Mouse (Mus musculus): Measurements from ENCODE around the gene Zbtb41. TPM values are rescaled to one million over a fixed set of nuclear protein-coding genes. Genes with fewer than 3 reads are reported as not detected.

Gene Zbtb41
- 8.0 and 8.4 TPM in 2 replicates for polyA plus RNA-seq (2012; rRNA removed)

DNA sequence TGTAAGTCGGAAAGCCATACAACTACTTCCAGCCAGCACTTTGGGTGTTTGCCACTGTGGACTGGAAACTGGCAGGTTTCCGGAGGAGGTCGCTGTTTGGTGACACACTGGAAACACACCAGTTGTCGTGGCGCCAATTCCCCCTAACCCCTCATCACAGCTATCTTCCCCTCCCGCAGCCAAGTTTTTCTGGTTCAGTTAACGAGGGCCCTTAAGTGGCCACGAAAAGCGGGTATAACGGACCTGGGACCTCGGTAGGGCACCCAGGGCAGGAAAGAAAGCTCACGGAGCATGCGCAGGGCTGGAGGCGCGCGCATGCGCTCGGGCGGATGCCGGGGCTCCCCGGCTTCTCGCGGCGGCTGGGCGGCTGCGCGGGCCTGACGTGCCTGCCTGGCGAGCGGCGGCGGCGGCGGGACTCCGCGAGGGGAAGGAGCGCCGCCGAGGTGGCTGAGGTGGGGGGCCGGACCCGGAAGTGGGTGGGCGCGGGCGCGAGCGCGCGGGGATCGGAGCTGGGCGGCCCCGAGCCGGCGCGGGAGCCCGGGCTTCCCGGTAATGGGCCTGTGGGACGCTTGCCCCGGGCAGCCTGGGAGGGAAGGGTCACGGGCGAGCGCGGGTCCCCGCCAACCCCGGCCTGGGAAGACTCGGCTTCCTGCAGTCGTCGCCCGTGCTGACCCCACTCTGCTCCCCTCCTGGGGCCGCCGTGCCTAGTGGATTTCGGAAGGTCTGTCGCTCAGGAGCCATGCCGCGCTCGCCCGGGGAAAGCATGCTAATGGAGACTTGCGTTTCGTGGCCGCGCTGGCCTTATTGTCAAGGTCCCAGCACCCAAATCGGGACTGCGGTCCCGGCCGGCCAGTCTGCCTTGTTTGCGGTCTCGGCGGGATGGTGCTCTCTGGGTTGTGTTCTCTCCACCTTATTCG, at the start of gene Zbtb41:
Zbtb41 (plus strand) TSS at position 414 of the 917 bp plus-strand sequence.
- H3K36me3 ChIP-seq (ENCODE audit: control insufficient read depth, insufficient read depth, low read length) = no peaks in the 10 kb centered on the region
- H3K27ac ChIP-seq (ENCODE audit: insufficient read depth, low read depth, low read length) = peak within 1 kb of the TSS; percentile 81
- H3K4me3 ChIP-seq (ENCODE audit: insufficient read depth, low read depth, low read length) = peak within 1 kb of the TSS; percentile 72
- TF ChIP-seq CTCF (conservative IDR thresholded peaks at IDR 0.05; ENCODE audit: insufficient read depth, insufficient read length, low read depth, low read length) (peak; percentile 57), POLR2A (IDR thresholded peaks at IDR 0.05; ENCODE audit: low read depth, low read length) (no peak)
- H3K4me1 ChIP-seq (ENCODE audit: control insufficient read depth, insufficient read depth, low read length) = peaks cover 10% of the 10 kb centered on the region
- peak; percentile 93 for DNase-seq
- under 1% methylated on average over 79 of the region's 88 CpGs for WGBS
- H3K27me3 ChIP-seq (replicated peaks; ENCODE audit: control insufficient read depth, insufficient read depth, low read length) = no peaks in the 10 kb centered on the region

DNA sequence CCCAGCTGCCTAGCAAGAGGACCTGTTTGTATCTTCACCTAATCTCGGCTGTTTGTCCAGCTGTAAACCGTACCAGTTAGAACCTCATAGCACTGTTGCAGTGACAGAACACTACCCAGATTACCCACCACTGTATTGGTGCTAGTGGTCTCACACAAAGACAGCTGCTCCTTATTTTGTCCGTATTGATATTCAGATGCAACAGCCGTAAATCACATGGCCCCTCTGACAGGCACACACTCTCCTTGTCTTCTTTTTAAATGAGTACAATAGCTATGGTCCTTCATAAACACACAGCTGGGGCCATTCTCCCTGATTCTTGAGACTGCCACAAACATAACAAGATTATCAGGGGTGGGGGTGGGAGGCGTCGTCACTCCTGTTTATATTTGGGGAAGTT, 46.2 kb upstream of the Zbtb41 start:
- Histone ChIP-seq H3K4me1 (ENCODE audit: control insufficient read depth, insufficient read depth, low read length) (peaks cover 3% of the 10 kb centered on the region; the same call in 1 of the 2 replicates), H3K27ac (ENCODE audit: insufficient read depth, low read depth, low read length) (no peak overlapping the region), H3K4me3 (ENCODE audit: insufficient read depth, low read depth, low read length) (no peak overlapping the region), H3K27me3 (replicated peaks; ENCODE audit: control insufficient read depth, insufficient read depth, low read length) (no peaks in the 10 kb centered on the region), H3K36me3 (ENCODE audit: control insufficient read depth, insufficient read depth, low read length) (no peaks in the 10 kb centered on the region)
- WGBS = 53% methylated on average over 6 of the region's 6 CpGs
- TF ChIP-seq CTCF (conservative IDR thresholded peaks at IDR 0.05; ENCODE audit: insufficient read depth, insufficient read length, low read depth, low read length) = no peak
- TF ChIP-seq POLR2A (IDR thresholded peaks at IDR 0.05; ENCODE audit: low read depth, low read length) = no peak
- no peak for DNase-seq

DNA sequence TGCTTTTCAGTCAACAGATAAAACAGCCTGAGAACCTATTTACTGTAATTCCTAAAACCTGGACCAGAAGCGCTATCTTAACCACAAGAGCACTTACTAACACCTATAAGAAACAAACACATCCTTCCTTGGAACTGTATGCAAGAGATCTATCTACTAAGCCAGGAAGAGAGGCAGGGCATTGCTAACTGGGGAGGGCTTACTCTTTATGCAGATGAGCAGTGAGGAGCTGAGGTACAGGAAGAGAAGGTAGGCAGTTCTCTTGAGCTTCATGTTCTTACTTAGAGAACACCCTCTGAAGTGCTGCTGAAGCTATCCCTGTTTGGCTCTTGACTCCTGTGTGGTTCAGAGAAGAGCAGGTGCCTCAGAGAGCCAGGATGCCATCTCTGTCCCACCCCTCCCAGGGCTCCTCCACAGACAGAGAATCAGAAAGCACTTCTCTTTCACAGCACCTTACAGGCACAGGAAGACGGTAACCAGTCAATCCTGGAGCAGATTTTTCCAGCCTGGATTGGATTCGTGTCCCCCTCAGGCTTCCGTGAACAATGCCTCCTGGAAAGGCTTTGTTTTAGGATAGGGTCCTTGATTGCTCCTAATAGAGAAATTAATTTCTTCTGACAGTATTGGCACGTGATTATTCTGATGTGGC, 45.3 kb upstream of the Zbtb41 start, which contains the start of gene Crb1:
Crb1 (minus strand) TSS at position 463 of the 649 bp plus-strand sequence.
- H3K4me3 ChIP-seq (ENCODE audit: insufficient read depth, low read depth, low read length) = no peak within 1 kb of the TSS
- peaks cover 3% of the 10 kb centered on the region; the same call in 1 of the 2 replicates for H3K4me1 ChIP-seq (ENCODE audit: control insufficient read depth, insufficient read depth, low read length)
- 11% methylated on average over 5 of the region's 5 CpGs for WGBS

DNA sequence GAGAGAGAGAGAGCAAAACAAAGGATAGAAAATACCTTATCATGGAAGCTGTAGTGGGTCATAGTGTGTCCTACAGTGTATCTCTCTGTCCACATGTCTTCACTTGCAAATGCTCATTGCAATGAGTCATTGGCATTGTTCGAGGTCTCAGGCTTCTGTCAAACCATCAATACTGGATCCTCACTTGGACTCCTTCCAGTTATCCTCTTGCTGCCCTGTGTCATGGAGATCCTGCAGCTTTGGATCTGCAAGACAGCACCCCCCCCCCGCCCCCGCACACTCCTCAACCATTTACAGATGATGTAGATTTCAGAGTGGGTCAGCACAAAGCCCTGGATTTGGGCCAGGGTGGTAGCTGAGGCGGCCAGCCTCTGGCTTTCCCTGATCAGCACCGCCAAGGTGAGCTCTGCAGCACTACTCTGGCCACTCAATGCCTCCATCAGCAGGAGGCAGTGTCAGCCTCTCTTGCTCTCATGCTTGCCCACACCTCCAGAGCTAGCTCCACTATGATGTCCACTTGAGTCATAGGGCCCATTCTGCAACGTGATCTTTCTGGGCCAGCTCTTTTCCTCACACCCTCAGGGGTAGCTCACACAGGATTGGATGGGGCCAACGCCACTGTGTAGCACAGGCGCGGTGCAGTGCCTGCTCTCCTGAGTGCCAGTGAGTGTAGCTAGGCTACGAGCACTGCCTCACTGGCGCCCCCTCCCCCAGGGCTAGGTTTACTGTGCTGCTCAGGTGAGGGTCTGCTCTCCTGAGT, 43.0 kb upstream of the Zbtb41 start:
- peak; percentile 12 for DNase-seq
- WGBS = 29% methylated on average over 11 of the region's 11 CpGs
- TF ChIP-seq CTCF (conservative IDR thresholded peaks at IDR 0.05; ENCODE audit: insufficient read depth, insufficient read length, low read depth, low read length) (no peak; the same call in 1 of the 2 replicates), POLR2A (IDR thresholded peaks at IDR 0.05; ENCODE audit: low read depth, low read length) (no peak)

More for the DNA sequence above, 45.3 kb upstream of the Zbtb41 start, which contains the start of gene Crb1:
- H3K36me3 ChIP-seq (ENCODE audit: control insufficient read depth, insufficient read depth, low read length) = no peaks in the 10 kb centered on the region
- TF ChIP-seq CTCF (conservative IDR thresholded peaks at IDR 0.05; ENCODE audit: insufficient read depth, insufficient read length, low read depth, low read length) (no peak), POLR2A (IDR thresholded peaks at IDR 0.05; ENCODE audit: low read depth, low read length) (no peak)
- no peak within 1 kb of the TSS for H3K27ac ChIP-seq (ENCODE audit: insufficient read depth, low read depth, low read length)
- DNase-seq = no peak
- no peaks in the 10 kb centered on the region for H3K27me3 ChIP-seq (replicated peaks; ENCODE audit: control insufficient read depth, insufficient read depth, low read length)

DNA sequence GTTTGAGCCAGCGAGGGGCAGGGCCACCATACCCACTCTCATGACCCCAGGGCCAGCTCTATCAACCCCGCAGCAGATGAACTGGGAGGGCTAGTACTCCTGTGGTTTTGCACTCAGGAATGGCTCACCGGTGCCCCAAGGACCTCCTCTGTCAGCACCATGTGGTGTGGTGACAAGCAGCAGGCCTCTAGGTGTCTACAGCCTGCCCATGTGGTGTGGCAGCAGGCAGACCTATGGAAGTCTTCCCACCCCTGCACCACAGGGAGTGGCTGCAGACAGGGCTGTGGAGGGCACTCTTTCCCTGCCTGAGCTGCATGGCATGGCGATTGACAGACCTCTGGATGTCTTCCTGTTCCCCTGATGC, 42.5 kb upstream of the Zbtb41 start:
- H3K4me3 ChIP-seq (ENCODE audit: insufficient read depth, low read depth, low read length) = no peak overlapping the region
- TF ChIP-seq CTCF (conservative IDR thresholded peaks at IDR 0.05; ENCODE audit: insufficient read depth, insufficient read length, low read depth, low read length) = no peak
- no peak for TF ChIP-seq POLR2A (IDR thresholded peaks at IDR 0.05; ENCODE audit: low read depth, low read length)
- peaks cover 3% of the 10 kb centered on the region; the same call in 1 of the 2 replicates for H3K4me1 ChIP-seq (ENCODE audit: control insufficient read depth, insufficient read depth, low read length)
- WGBS = 41% methylated on average over 4 of the region's 4 CpGs
- no peaks in the 10 kb centered on the region for H3K27me3 ChIP-seq (replicated peaks; ENCODE audit: control insufficient read depth, insufficient read depth, low read length)
- H3K27ac ChIP-seq (ENCODE audit: insufficient read depth, low read depth, low read length) = no peak overlapping the region
- H3K36me3 ChIP-seq (ENCODE audit: control insufficient read depth, insufficient read depth, low read length) = no peaks in the 10 kb centered on the region
- no peak for DNase-seq

More for the DNA sequence above, 43.0 kb upstream of the Zbtb41 start:
- no peak overlapping the region for H3K4me3 ChIP-seq (ENCODE audit: insufficient read depth, low read depth, low read length)
- no peak overlapping the region for H3K27ac ChIP-seq (ENCODE audit: insufficient read depth, low read depth, low read length)
- no peaks in the 10 kb centered on the region for H3K36me3 ChIP-seq (ENCODE audit: control insufficient read depth, insufficient read depth, low read length)
- H3K27me3 ChIP-seq (replicated peaks; ENCODE audit: control insufficient read depth, insufficient read depth, low read length) = no peaks in the 10 kb centered on the region
- H3K4me1 ChIP-seq (ENCODE audit: control insufficient read depth, insufficient read depth, low read length) = peaks cover 3% of the 10 kb centered on the region; the same call in 1 of the 2 replicates

DNA sequence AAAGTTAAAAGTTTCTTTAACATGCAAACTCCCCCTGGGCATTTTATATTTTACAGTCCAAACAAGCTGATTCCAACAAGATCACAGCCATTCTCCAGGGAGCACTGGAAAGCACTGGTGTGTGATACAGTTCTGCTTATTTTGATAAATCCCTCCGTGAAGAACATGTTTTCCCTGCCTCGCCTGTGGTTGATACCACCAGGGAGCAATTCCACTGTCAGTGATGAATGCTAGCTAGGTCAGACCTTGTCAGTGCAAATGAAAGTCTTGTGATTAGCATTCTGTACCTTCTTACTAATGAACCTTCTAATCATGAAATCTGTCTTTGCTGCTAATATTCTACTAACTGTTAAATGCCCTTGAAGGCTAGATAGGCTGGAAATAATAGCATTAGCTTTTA, 30.3 kb upstream of the Zbtb41 start:
- no peaks in the 10 kb centered on the region for H3K4me1 ChIP-seq (ENCODE audit: control insufficient read depth, insufficient read depth, low read length)
- no peaks in the 10 kb centered on the region for H3K36me3 ChIP-seq (ENCODE audit: control insufficient read depth, insufficient read depth, low read length)
- 25% methylated on average over 2 of the region's 2 CpGs for WGBS
- H3K4me3 ChIP-seq (ENCODE audit: insufficient read depth, low read depth, low read length) = no peak overlapping the region
- DNase-seq = no peak
- TF ChIP-seq CTCF (conservative IDR thresholded peaks at IDR 0.05; ENCODE audit: insufficient read depth, insufficient read length, low read depth, low read length) (no peak), POLR2A (IDR thresholded peaks at IDR 0.05; ENCODE audit: low read depth, low read length) (no peak)
- no peak overlapping the region for H3K27ac ChIP-seq (ENCODE audit: insufficient read depth, low read depth, low read length)
- H3K27me3 ChIP-seq (replicated peaks; ENCODE audit: control insufficient read depth, insufficient read depth, low read length) = no peaks in the 10 kb centered on the region

Data from kidney, adult 2 months (tissue).